Mouse (Mus musculus) C2C12 (cell line): ENCODE data around the gene Stoml3. TPM values are rescaled to one million over a fixed set of nuclear protein-coding genes. Genes with fewer than 3 reads are reported as not detected.

Experiments used
- H3K27me3 ChIP-seq: one replicate; pipeline ENCODE4 v1.6.1; 2011; ENCODE audit not compliant: control insufficient read depth, insufficient read depth, insufficient read length
- H3K36me3 ChIP-seq: one replicate; pipeline ENCODE4 v1.6.1; 2011; ENCODE audit not compliant: control insufficient read depth, insufficient read depth
- H3K4me3 ChIP-seq: one replicate; pipeline ENCODE4 v1.5.1; 2011; ENCODE audit warnings: mild to moderate bottlenecking, control low read depth; ENCODE audit not compliant: poor library complexity, insufficient read depth, severe bottlenecking
- H3K79me2 ChIP-seq: one replicate; pipeline ENCODE4 v1.6.1; 2011; ENCODE audit not compliant: control insufficient read depth, insufficient read depth
- H3K79me3 ChIP-seq: one replicate; pipeline ENCODE4 v1.6.1; 2011; ENCODE audit warnings: low read depth, control low read depth
- H3ac ChIP-seq: one replicate; pipeline ENCODE3; 2011; ENCODE audit warnings: low read depth; ENCODE audit not compliant: control insufficient read depth, insufficient read length
- CEBPB ChIP-seq: IDR thresholded peaks from one replicate; pipeline ENCODE4 v1.6.1; 2011; ENCODE audit warnings: low read depth, mild to moderate bottlenecking, control low read depth, moderate library complexity
- CTCF ChIP-seq: IDR thresholded peaks from one replicate; pipeline ENCODE4 v1.5.1; 2011; ENCODE audit not compliant: control insufficient read depth, insufficient read depth, insufficient read length
- FOSL1 ChIP-seq: IDR thresholded peaks from one replicate; pipeline ENCODE4 v1.8.0; 2011; ENCODE audit warnings: mild to moderate bottlenecking, low read length; ENCODE audit not compliant: poor library complexity, insufficient read depth, severe bottlenecking
- MAX ChIP-seq: IDR thresholded peaks from one replicate; pipeline ENCODE4 v1.6.1; 2011; ENCODE audit warnings: mild to moderate bottlenecking, control low read depth
- MYOD1 ChIP-seq: IDR thresholded peaks from one replicate; pipeline ENCODE4 v1.6.1; 2011; ENCODE audit warnings: low read depth; ENCODE audit not compliant: control insufficient read depth, insufficient read length
- MYOG ChIP-seq: IDR thresholded peaks from one replicate; pipeline ENCODE4 v1.6.1; 2011; ENCODE audit not compliant: control insufficient read depth, insufficient read length; ENCODE audit errors: extremely low read depth
- USF1 ChIP-seq: IDR thresholded peaks from one replicate; pipeline ENCODE4 v1.6.1; 2011; ENCODE audit warnings: low read depth, mild to moderate bottlenecking, control low read depth, moderate library complexity
- polyA plus RNA-seq: library from polyadenylated mRNA; unstranded; fragments of >200 nt; fragmentation: generic; extraction: Trizol; gene quantifications from one replicate; pipeline ENCODE4 v1.2.1, GENCODE M21; 2012; ENCODE audit warnings: missing spikeins

Gene Stoml3
- polyA plus RNA-seq, 1 experiment, result 0.01 TPM

DNA sequence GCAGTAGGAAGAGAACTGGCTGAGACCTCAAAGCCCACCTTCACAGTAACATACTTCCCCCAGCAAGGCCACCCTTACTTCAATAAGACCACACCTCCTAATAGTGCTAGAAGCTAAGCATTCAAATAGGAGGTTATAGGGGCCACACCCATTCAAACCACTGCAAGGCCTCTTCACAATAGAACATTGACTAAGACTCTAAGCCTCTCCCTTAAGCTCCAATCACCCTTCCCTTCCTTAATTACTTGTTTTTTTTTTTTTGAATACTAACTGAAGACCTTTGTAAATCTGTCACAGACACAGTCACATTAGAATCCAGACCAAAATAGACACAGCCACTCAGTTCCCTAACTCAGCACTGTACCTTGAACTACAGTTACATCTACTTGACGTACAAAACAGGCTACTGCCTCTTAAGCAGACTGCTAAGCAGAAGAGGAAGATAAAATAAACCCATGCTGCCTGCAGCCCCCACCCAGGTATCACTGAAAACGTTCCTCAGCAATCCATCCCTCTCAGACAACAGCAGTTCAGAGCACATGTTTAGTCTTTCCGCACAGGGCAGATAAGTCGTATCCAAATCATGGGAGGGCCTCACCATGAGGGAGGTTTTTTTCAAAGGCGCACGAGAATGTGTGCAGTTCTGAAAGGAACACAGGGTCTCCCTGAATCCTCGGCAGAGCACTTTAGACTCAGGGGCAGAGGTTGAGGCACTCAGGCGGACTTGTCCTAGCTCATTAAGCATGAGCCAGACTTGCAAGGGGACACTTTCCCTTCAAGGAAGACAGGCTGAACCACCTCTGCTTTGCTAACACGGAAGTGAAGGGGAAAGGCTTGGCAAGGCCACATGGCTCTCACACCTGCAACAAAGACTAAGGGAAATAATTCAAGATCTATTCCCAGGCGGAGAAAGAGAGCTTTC lies 66.8 kb downstream of the Stoml3 start:
- H3K36me3 ChIP-seq, result no peaks in the 10 kb centered on the region
- no peaks in the 10 kb centered on the region for H3K79me2 ChIP-seq
- no peak overlapping the region for H3ac ChIP-seq
- peaks cover 41% of the 10 kb centered on the region for H3K27me3 ChIP-seq
- no peak overlapping the region for H3K4me3 ChIP-seq
- TF ChIP-seq MAX, result no peak
- no peak for TF ChIP-seq FOSL1
- no peak for TF ChIP-seq MYOG
- TF ChIP-seq CEBPB, result no peak
- TF ChIP-seq MYOD1, result no peak
- no peak for TF ChIP-seq CTCF
- no peak for TF ChIP-seq USF1
- H3K79me3 ChIP-seq, result no peaks in the 10 kb centered on the region

DNA sequence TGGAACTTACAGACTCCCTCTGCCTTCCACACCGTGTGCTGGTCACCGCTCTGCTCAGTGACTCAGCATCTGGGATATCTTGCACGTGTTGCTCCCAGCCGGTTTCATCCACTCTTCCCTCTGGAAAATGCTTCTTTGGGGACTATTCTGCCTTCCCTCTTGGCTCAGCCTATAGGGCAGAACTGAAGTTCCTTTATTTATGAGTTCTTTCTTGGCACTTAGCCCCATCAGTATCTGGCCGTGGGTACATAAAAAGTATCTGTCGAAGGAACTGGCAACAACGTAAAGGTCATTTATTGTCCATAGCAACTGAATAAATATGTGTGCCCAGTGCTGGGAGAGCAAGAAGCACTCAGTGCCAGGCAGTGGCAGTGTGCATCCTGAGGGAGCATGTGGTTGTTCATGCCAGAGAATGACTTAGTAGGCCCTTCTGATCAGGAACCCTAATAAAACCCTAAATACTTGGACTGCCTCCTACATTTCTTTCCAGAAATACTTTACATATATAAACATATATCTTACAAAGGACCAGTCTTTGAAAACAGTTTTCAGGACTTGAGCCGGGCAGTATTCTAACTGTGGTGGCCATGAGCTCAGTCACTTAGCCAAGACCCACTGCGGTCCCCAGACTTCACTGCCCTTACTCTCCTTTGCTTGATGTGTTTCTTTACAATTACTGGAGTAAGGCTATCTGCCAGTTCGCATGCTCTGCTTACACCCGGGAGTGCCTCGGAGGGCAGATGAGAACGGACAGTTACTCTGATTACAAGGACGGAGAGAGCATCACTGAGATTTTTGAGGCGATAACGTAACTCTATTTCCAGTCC lies 69.1 kb downstream of the Stoml3 start:
- Histone ChIP-seq H3ac (no peak overlapping the region), H3K79me2 (no peaks in the 10 kb centered on the region), H3K36me3 (no peaks in the 10 kb centered on the region), H3K27me3 (peaks cover 33% of the 10 kb centered on the region), H3K79me3 (no peaks in the 10 kb centered on the region), H3K4me3 (no peak overlapping the region)
- TF ChIP-seq USF1, result no peak
- no peak for TF ChIP-seq CEBPB
- no peak for TF ChIP-seq MYOD1
- no peak for TF ChIP-seq MYOG
- TF ChIP-seq MAX, result no peak
- TF ChIP-seq CTCF, result no peak
- TF ChIP-seq FOSL1, result no peak

Other genes starting within 250 kb of the Stoml3 start
- gene Nhlrc3, start 25.3 kb upstream of the Stoml3 start, polyA plus RNA-seq, result 3.1 TPM
- 5.5 TPM for gene Proser1, start 25.0 kb upstream of the Stoml3 start, polyA plus RNA-seq
- gene Frem2, start 168.7 kb downstream of the Stoml3 start, polyA plus RNA-seq, result not detected